Mouse (Mus musculus) heart, embryonic 16.5 days (tissue): ENCODE data around the gene Khdc3. TPM values are rescaled to one million over a fixed set of nuclear protein-coding genes. Genes with fewer than 3 reads are reported as not detected.
"Not testable (repeated sequence)": the region's sequence is repeated elsewhere in the genome, so short reads cannot be mapped to it uniquely, and the experiment has no call there.

Experiments
- ATAC-seq: fragments of 200-750 bp; cut with Nextera tagmentation; replicated peaks from 2 replicates; pipeline ENCODE4 v1.8.0; 2017; ENCODE audit warnings: moderate number of reproducible peaks; ENCODE audit not compliant: insufficient read depth, low FRiP score; ENCODE audit errors: extremely low read depth
- H3K27ac ChIP-seq: fragments of 300-500 bp; sonication (generic); 2 replicates; pipeline ENCODE4 v1.5.1; 2014; ENCODE audit warnings: mild to moderate bottlenecking, low read length, control low read depth, moderate library complexity
- H3K27me3 ChIP-seq: fragments of 300-500 bp; sonication (generic); 2 replicates; pipeline ENCODE4 v1.6.1; 2014; ENCODE audit warnings: low read length, mixed read lengths; ENCODE audit not compliant: control insufficient read depth, insufficient read depth
- H3K36me3 ChIP-seq: fragments of 300-500 bp; sonication (generic); 2 replicates; pipeline ENCODE4 v1.6.1; 2014; ENCODE audit not compliant: control insufficient read depth, insufficient read depth
- H3K4me1 ChIP-seq: fragments of 300-500 bp; sonication (generic); 2 replicates; pipeline ENCODE4 v1.6.1; 2014; ENCODE audit warnings: low read length, mixed read lengths; ENCODE audit not compliant: control insufficient read depth, insufficient read depth
- H3K4me2 ChIP-seq: fragments of 300-500 bp; sonication (generic); 2 replicates; pipeline ENCODE4 v1.6.1; 2014; ENCODE audit warnings: low read depth, mild to moderate bottlenecking, control low read depth, low read length
- H3K4me3 ChIP-seq: fragments of 300-500 bp; sonication (generic); 2 replicates; pipeline ENCODE4 v1.5.1; 2014; ENCODE audit warnings: mild to moderate bottlenecking, control low read depth, low read length
- H3K9ac ChIP-seq: fragments of 300-500 bp; sonication (generic); 2 replicates; pipeline ENCODE4 v1.6.1; 2014; ENCODE audit warnings: low read length, control low read depth
- H3K9me3 ChIP-seq: fragments of 300-500 bp; sonication (generic); replicated peaks from 2 replicates; pipeline ENCODE4 v1.6.1; 2016; ENCODE audit warnings: low read length; ENCODE audit not compliant: control insufficient read depth
- WGBS: fragments of 180-500 bp; shearing (Covaris S2); extraction: QIAGEN DNeasy Blood & Tissue Kit; methylation state at CpG from one replicate; pipeline ENCODE4 v1.1.7; 2014; 5-methylcytosine and 5-hydroxymethylcytosine counted together
- polyA plus RNA-seq: library from polyadenylated mRNA; unstranded; fragments of >200 nt; fragmentation: Nextera tagmentation; extraction: Ambion mirVana; gene quantifications from 2 replicates; pipeline ENCODE4 v1.2.1, GENCODE M21; 2015

Khdc3 gene
- polyA plus RNA-seq, 1 experiment from 2014 or later = 0.18 TPM

DNA sequence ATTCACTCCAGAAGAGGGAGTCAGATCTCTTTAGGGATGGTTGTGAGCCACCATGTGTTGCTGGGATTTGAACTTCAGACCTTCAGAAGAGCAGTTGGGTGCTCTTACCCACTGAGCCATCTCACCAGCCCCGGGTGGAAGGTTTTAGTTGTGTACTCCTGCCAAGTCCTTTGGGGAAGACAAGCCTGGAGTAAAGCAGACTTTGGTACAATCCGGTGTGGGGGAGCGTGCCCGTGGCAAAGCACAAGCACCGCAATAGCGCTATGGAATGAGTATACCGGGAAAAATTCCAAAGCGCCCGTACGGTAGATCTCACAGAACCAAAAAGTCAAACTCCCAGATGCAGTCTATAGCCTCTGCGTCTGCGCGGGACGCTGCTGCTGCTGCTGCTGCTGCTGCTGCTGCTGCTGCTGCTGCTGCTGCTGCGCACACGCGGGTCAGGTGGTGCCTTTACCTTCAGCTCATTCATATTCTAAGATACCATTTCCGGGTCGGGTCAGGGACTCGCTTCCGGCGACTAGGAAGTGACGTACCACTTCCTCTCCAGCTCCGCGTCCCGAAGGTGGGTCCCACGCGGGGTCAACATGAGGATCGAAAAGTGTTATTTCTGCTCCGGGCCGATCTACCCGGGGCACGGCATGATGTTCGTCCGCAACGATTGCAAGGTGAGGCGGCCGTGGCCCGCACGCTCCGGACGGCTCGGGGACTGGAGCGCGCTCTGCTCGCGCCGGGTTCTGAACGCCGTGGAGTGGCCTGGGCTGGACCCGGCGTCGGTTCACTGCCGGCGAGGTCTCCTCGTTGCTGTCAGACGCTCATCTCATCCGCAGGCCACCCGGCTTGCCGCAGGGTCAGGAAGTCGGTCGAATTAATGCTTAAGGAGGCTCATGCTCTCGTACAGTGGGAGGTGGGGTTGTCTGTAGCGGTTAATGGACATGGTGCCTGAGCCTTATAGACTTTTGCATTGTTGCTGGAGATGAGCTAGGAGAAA lies 11.6 kb downstream of the Khdc3 start, which contains the start of gene Rsl24d1:
Gene Rsl24d1, plus strand, starts transcription at position 508 of the 988 bp plus-strand sequence.
- Histone ChIP-seq H3K27ac (peak within 1 kb of the TSS; percentile 80), H3K9ac (peak within 1 kb of the TSS; percentile 93), H3K27me3 (no peaks in the 10 kb centered on the region), H3K4me1 (peaks cover 8% of the 10 kb centered on the region), H3K9me3 (no peaks in the 10 kb centered on the region), H3K36me3 (peaks cover 22% of the 10 kb centered on the region), H3K4me3 (peak within 1 kb of the TSS; percentile 100), H3K4me2 (peak within 1 kb of the TSS; percentile 91)
- WGBS = under 1% methylated on average over 64 of the region's 64 CpGs
- ATAC-seq = peak; percentile 96

DNA sequence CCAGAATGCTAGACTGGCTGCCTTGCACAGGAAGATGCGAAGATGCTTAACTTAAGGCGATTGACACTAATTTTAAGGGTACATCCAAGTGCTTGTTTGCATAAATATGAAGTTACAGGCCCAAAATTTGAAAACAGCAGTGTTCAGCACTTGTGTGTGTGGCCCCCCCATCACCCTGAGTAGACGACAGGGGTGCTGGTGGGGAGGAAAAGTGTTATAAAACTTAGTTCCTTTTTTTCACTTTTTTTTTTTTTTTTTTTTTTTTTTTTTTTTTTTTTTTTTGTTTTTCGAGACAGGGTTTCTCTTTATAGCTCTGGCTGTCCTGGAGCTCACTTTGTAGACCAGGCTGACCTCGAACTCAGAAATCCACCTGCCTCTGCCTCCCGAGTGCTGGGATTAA lies 15.1 kb downstream of the Khdc3 start:
- ATAC-seq, H3K4me3 ChIP-seq, H3K27ac ChIP-seq, H3K27me3 ChIP-seq, H3K9me3 ChIP-seq, H3K9ac ChIP-seq, H3K4me1 ChIP-seq, H3K4me2 ChIP-seq: not testable (repeated sequence)
- H3K36me3 ChIP-seq = peaks cover 38% of the 10 kb centered on the region
- 89% methylated on average over 5 of the region's 6 CpGs for WGBS

DNA sequence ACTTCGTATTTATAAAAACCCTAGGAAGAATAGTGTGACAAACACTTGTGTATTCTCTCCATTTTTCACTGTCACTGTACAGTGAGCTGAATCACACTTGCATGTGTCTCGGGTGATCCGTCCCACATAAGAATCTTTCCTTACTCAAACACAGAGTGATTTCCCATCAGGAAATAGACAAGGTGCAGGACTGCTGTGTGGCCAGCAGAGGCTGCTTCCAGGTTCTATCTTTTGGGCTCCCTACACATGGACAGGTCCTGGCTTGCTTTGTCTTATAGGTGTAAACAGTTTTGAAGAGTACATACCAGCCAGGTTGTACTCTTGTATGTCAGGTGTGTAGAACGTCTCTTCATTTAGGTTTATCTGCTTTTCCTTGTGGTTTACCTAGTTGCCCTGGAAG lies 16.4 kb downstream of the Khdc3 start:
- 79% methylated on average over 4 of the region's 4 CpGs for WGBS
- no peak overlapping the region for H3K4me3 ChIP-seq
- H3K4me1 ChIP-seq = peaks cover 5% of the 10 kb centered on the region; the same call in 1 of the 2 replicates
- H3K9me3 ChIP-seq = no peaks in the 10 kb centered on the region
- peaks cover 42% of the 10 kb centered on the region for H3K36me3 ChIP-seq
- H3K27me3 ChIP-seq = no peaks in the 10 kb centered on the region
- no peak overlapping the region for H3K4me2 ChIP-seq
- no peak for ATAC-seq
- H3K27ac ChIP-seq = no peak overlapping the region
- H3K9ac ChIP-seq = no peak overlapping the region

DNA sequence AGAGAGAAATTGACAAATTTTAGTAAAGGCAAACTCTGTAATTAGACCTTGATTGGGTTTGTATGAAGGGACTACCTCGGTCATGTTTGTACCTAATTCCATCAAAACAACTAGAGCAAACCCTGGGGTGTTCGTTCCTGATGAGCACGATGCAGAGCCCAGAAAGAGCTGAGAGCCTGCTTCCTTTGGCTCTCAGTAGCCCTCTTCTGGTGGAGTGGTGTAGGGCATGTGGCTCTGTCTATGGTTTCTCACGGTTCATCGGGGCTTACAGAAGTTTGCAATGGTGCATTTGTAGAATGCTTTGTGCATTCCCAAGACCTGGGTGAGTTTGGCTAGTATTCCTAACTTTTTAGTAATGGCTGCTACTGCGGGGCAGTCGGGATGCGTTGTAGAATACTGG lies 20.1 kb downstream of the Khdc3 start:
- Histone ChIP-seq H3K4me2 (no peak overlapping the region), H3K9ac (no peak overlapping the region), H3K27ac (no peak overlapping the region), H3K4me3 (no peak overlapping the region), H3K4me1 (no peaks in the 10 kb centered on the region), H3K36me3 (peaks cover 50% of the 10 kb centered on the region), H3K27me3 (no peaks in the 10 kb centered on the region), H3K9me3 (no peaks in the 10 kb centered on the region)
- ATAC-seq = no peak
- WGBS = 72% methylated on average over 8 of the region's 8 CpGs

DNA sequence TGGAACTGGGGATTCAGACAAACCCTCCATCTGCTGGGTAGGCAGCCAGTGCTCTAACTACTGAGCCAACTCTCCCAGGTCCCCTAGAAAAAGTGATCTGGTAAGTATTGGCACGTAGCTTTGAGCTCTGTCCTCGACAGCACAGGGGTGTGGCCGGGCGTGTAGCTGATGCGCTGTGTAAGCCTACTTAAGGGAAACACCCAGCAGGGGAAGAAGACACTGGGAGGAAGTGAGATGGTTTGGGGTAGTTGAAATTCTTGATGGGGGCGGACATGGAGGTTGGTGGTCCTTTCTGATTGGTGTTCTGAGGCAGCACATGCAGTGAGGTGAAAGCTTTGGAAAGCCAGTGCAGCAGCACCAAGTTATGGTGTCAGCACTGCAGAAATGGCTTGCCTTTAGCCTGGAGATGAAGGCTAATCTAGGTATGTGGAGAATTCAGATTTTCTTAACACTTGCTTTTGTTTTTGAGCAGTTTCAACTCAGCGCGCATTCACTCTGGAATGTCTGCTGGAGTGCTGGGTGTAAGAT lies 23.5 kb downstream of the Khdc3 start:
- H3K27ac ChIP-seq = no peak overlapping the region
- H3K9ac ChIP-seq = no peak overlapping the region
- no peaks in the 10 kb centered on the region for H3K9me3 ChIP-seq
- no peak overlapping the region for H3K4me3 ChIP-seq
- 86% methylated on average over 8 of the region's 8 CpGs for WGBS
- no peak for ATAC-seq
- no peaks in the 10 kb centered on the region for H3K27me3 ChIP-seq
- H3K36me3 ChIP-seq = peaks cover 59% of the 10 kb centered on the region
- no peaks in the 10 kb centered on the region for H3K4me1 ChIP-seq
- no peak overlapping the region for H3K4me2 ChIP-seq

DNA sequence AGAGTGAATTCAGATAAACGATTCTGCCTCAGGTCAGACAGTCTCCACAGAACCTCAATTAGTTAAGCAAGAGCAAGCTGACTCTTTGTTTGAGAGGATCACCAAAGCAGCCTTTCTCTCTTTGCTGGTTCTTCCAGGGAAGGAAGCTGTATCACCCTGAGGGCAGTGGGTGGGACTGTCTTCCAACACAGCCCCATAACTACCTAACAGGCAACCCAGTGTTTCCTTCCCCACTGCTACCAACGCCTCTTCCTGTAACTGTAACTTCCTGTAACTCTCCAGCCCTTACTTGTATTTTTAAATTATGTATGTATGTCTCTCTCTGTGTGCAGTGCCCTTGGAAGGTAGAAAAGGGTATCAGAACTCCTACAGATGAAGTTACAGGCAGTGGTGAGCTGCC lies 25.8 kb downstream of the Khdc3 start:
- H3K4me2 ChIP-seq = no peak overlapping the region
- H3K27me3 ChIP-seq = no peaks in the 10 kb centered on the region
- no peaks in the 10 kb centered on the region for H3K4me1 ChIP-seq
- H3K9me3 ChIP-seq = no peaks in the 10 kb centered on the region
- H3K27ac ChIP-seq = no peak overlapping the region
- peaks cover 44% of the 10 kb centered on the region for H3K36me3 ChIP-seq
- WGBS = 73% methylated on average over 2 of the region's 2 CpGs
- no peak for ATAC-seq
- H3K9ac ChIP-seq = no peak overlapping the region
- no peak overlapping the region for H3K4me3 ChIP-seq

DNA sequence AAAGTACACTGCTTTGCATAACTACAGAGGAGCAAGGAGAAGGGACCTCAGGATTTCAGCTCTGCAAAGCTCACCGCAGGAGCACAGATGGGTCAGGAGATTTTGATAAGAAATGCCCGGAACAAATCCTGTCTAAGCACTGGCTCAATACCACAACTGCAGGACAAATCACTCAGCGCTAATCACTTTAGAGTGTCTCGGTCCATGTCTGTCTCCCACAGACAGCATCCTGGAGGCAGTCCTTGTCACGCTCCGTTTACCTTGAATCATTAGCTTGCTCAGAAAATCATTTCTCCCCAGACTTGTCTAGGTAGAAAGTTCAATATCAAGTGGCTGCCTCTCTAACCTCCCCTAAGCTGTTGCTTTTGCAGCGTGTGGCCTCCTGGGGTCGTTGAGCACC lies 28.2 kb downstream of the Khdc3 start:
- Histone ChIP-seq H3K4me2 (no peak overlapping the region), H3K27ac (no peak overlapping the region), H3K27me3 (no peaks in the 10 kb centered on the region), H3K36me3 (peaks cover 36% of the 10 kb centered on the region), H3K4me3 (no peak overlapping the region), H3K9me3 (no peaks in the 10 kb centered on the region), H3K4me1 (no peaks in the 10 kb centered on the region), H3K9ac (no peak overlapping the region)
- no peak for ATAC-seq
- 71% methylated on average over 8 of the region's 8 CpGs for WGBS

DNA sequence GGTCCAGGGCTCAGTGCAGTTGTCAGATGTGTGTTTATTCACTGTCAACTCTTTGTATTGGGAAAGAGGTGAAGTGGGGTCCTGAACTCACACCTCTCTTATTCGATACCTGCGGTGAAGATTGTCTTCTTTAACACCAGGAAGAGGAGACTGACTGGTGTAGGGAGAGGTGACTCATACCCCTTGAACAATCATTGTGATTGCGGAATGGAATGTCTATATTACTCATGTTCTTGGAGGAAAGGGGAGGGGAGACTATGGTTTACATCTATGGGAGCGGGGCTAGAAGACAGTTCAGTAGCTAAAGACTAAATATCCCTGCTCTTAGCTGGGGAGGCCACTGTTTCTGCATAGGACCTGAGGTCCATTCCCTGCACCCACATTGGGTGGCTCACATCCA lies 28.9 kb downstream of the Khdc3 start:
- no peak for ATAC-seq

DNA sequence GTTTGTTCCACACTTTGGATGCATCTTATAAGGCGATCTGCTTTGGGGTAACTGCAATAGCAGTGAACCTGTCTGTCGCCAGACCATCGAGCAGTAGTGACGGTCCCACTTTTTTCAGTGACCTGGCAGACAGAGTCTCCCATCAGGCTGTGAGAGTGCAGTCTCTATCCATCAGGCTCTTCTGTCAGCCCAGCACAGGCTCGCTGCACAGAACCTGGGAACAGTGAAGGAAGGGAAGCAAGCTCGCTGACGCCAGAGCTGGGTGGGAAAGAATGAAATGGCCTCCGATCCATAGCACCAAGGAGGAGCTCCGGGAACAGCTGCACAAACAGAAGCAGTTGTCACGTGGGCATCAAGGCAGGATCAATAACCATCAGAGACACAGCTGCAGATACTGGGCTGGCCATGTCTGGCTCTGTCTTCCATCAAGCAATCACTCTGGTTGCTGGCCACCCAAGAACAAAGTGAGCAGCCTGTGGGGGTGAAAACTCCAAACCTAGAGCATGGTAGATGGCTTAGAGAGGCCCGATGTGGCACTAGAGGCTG lies 35.8 kb downstream of the Khdc3 start:
- Histone ChIP-seq H3K4me3 (no peak overlapping the region), H3K4me2 (no peak overlapping the region), H3K27me3 (no peaks in the 10 kb centered on the region), H3K27ac (no peak overlapping the region), H3K9me3 (no peaks in the 10 kb centered on the region), H3K36me3 (no peaks in the 10 kb centered on the region), H3K4me1 (no peaks in the 10 kb centered on the region), H3K9ac (no peak overlapping the region)
- 57% methylated on average over 11 of the region's 11 CpGs for WGBS
- no peak for ATAC-seq

More for the DNA sequence above, 28.9 kb downstream of the Khdc3 start:
- WGBS = 76% methylated on average over 4 of the region's 4 CpGs
- Histone ChIP-seq H3K27me3 (no peaks in the 10 kb centered on the region), H3K4me3 (no peak overlapping the region), H3K9me3 (no peaks in the 10 kb centered on the region), H3K27ac (no peak overlapping the region), H3K4me2 (no peak overlapping the region), H3K9ac (no peak overlapping the region), H3K4me1 (no peaks in the 10 kb centered on the region), H3K36me3 (peaks cover 35% of the 10 kb centered on the region)
